ENCODE assay signal across 24 mouse cellular contexts in genomic region chr7:18214699-18215098, GRCm38 (mm10). TPM values are rescaled to one million over a fixed set of nuclear protein-coding genes. Genes with fewer than 3 reads are reported as not detected.
"Had no signal": no experiment of that assay in that cellular context is flagged by ENCODE, and none has a peak within 500 bp of the region (broad histone marks: within the 10 kb centered on the region; RNA-seq: fewer than 3 reads in every experiment).

No protein-coding gene starts in this region.

- H3K4me3 ChIP-seq: midbrain, embryonic 10.5 days; midbrain, embryonic 12.5 days; midbrain, embryonic 15.5 days; neural tube, embryonic 12.5 days had no signal

- H3K4me2 ChIP-seq: lung, embryonic 14.5 days; midbrain, embryonic 12.5 days; midbrain, embryonic 15.5 days; neural tube, embryonic 12.5 days had no signal

- H3K4me1 ChIP-seq: midbrain, embryonic 10.5 days; midbrain, embryonic 12.5 days; midbrain, embryonic 15.5 days; neural tube, embryonic 12.5 days had no signal

- DNase-seq: lung, adult 18-20 months; lung, embryonic 14.5 days; lung, postnatal 10 days; lung, postnatal 4 days; right cerebral cortex, postnatal 14 days; spleen, adult 18-20 months; thymus, adult 18-20 months; thymus, postnatal 14 days; thymus, postnatal 36 days had no signal

- H3K9ac ChIP-seq: lung, embryonic 14.5 days; midbrain, embryonic 12.5 days; midbrain, embryonic 15.5 days; neural tube, embryonic 12.5 days had no signal

- H3K27ac ChIP-seq: midbrain, embryonic 10.5 days; midbrain, embryonic 12.5 days; midbrain, embryonic 15.5 days; neural tube, embryonic 12.5 days had no signal

- ATAC-seq: midbrain, embryonic 15.5 days had no signal

- H3K36me3 ChIP-seq: midbrain, embryonic 10.5 days; midbrain, embryonic 12.5 days; midbrain, embryonic 15.5 days; neural tube, embryonic 12.5 days had no signal

- H3K27me3 ChIP-seq: midbrain, embryonic 12.5 days; midbrain, embryonic 15.5 days; neural tube, embryonic 12.5 days had no signal

RNA-seq across cellular contexts. Expression of gene Mill1, which starts 30.4 kb away (rescaled TPM):
- total RNA-seq: megakaryocyte, adult 5-6 weeks; megakaryocyte-erythroid progenitor cell, adult 5-6 weeks; midbrain, postnatal 0 days; monocyte, adult 5-6 weeks; neutrophil, adult 5-6 weeks had no signal
- polyA plus RNA-seq: lung, embryonic 14.5 days; lung, embryonic 16.5 days; midbrain, embryonic 10.5 days; midbrain, embryonic 12.5 days; midbrain, embryonic 15.5 days; midbrain, postnatal 0 days; neural tube, embryonic 12.5 days; neural tube, embryonic 14.5 days; small intestine, adult 2 months; stomach, embryonic 14.5 days; stomach, embryonic 16.5 days had no signal

RNA-seq across cellular contexts. Expression of gene Igfl3, which starts 38.4 kb away (rescaled TPM):
- total RNA-seq: megakaryocyte, adult 5-6 weeks; megakaryocyte-erythroid progenitor cell, adult 5-6 weeks; midbrain, postnatal 0 days; monocyte, adult 5-6 weeks; neutrophil, adult 5-6 weeks had no signal
- polyA plus RNA-seq: lung, embryonic 14.5 days; lung, embryonic 16.5 days; midbrain, embryonic 10.5 days; midbrain, embryonic 12.5 days; midbrain, embryonic 15.5 days; midbrain, postnatal 0 days; neural tube, embryonic 12.5 days; neural tube, embryonic 14.5 days; small intestine, adult 2 months; stomach, embryonic 14.5 days; stomach, embryonic 16.5 days; thymus, postnatal 0 days had no signal
